Mouse (Mus musculus): ENCODE measurements at regions not wholly inside any gene's neighbourhood (a gene's known extent, or its start where the extent isn't known, plus 50 kb on each side); places are given as distances from the start of the nearest gene placed in this dataset.

DNA sequence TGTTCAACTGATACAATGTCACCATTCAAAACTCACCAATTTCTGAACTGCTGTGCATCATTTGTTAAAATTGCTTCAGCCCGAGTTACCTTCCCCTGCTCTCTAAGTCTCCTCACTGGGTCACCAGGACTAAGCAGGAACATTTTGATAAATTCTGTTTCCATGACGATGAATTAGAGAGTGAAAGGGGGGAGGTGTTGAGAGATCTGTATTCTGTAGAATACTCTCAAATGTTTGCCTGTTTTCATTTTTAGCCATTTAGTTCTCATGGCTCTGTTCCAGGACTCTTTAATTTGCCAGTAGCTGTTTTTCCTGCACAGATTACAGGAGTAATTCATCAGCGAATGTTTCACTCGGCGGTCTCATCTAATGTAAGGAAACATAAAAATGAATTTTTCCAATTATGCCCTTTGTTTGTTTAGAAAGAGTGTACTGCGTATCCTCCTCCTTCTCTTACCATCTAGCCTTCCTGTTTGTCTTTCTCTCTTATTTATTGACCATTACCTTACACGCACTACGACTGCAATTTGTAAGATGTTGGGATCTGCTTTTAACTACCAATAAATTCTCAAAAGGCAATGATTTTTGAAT lies 879.3 kb downstream of the Diaph3 start:
- TF ChIP-seq CTCF (IDR thresholded peaks at IDR 0.05; ENCODE audit: low read depth, low read length) (no peak), TAL1 (conservative IDR thresholded peaks at IDR 0.05; ENCODE audit: low read depth, low read length) (no peak), GATA1 (IDR thresholded peaks at IDR 0.05; ENCODE audit: borderline replicate concordance, low read length) (no peak), POLR2AphosphoS5 (IDR thresholded peaks at IDR 0.05; ENCODE audit: insufficient replicate concordance, low read depth, low read length) (no peak), GATA2 (IDR thresholded peaks at IDR 0.05; ENCODE audit: borderline replicate concordance, low read depth, low read length) (no peak)
